Mouse (Mus musculus) small intestine, adult 2 months (tissue): Measurements from ENCODE around the gene Rassf8. TPM values are rescaled to one million over a fixed set of nuclear protein-coding genes. Genes with fewer than 3 reads are reported as not detected.

Source experiments
- H3K27ac ChIP-seq: fragments of 200-500 bp; 2 replicates; pipeline ENCODE4 v1.5.1; 2012; ENCODE audit warnings: low read depth, low read length, control low read depth, inconsistent platforms; ENCODE audit not compliant: insufficient read depth
- H3K27me3 ChIP-seq: fragments of 200-500 bp; 2 replicates; pipeline ENCODE4 v1.6.1; 2012; ENCODE audit warnings: mild to moderate bottlenecking, moderate library complexity, low read length, inconsistent platforms; ENCODE audit not compliant: control insufficient read depth, insufficient read depth
- H3K36me3 ChIP-seq: fragments of 200-500 bp; 2 replicates; pipeline ENCODE4 v1.6.1; 2012; ENCODE audit warnings: mild to moderate bottlenecking, low read length, control low read depth, inconsistent platforms; ENCODE audit not compliant: control insufficient read depth, insufficient read depth
- H3K4me1 ChIP-seq: fragments of 200-500 bp; 2 replicates; pipeline ENCODE4 v1.6.1; 2012; ENCODE audit warnings: low read length, inconsistent platforms, mixed read lengths; ENCODE audit not compliant: control insufficient read depth, insufficient read depth, insufficient read length
- H3K4me3 ChIP-seq: fragments of 200-500 bp; 2 replicates; pipeline ENCODE4 v1.5.1; 2012; ENCODE audit warnings: low read depth, mild to moderate bottlenecking, control low read depth, inconsistent platforms, low read length, moderate library complexity
- CTCF ChIP-seq: fragments of 200-500 bp; IDR thresholded peaks from 2 replicates; pipeline ENCODE4 v1.5.1; 2012; ENCODE audit warnings: low read depth, mild to moderate bottlenecking, control low read depth, inconsistent platforms, low read length, moderate library complexity, mixed read lengths; ENCODE audit not compliant: insufficient replicate concordance, insufficient read length; ENCODE audit errors: extremely low read depth
- POLR2A ChIP-seq: fragments of 200-500 bp; IDR thresholded peaks from 2 replicates; pipeline ENCODE4 v1.6.1; 2012; ENCODE audit warnings: low read depth, mild to moderate bottlenecking, control low read depth, inconsistent platforms, low read length, moderate library complexity
- WGBS: fragments of 180-500 bp; shearing (Covaris S2); methylation state at CpG from one replicate; pipeline ENCODE4 v1.1.7; 2018; 5-methylcytosine and 5-hydroxymethylcytosine counted together
- polyA plus RNA-seq: library from polyadenylated mRNA; depleted of rRNA; stranded (reverse); fragments of >200 nt; gene quantifications from 2 replicates; pipeline ENCODE4 v1.2.3, GENCODE M21; 2012

Rassf8 gene
- polyA plus RNA-seq, 1 experiment: 1.1 TPM

DNA sequence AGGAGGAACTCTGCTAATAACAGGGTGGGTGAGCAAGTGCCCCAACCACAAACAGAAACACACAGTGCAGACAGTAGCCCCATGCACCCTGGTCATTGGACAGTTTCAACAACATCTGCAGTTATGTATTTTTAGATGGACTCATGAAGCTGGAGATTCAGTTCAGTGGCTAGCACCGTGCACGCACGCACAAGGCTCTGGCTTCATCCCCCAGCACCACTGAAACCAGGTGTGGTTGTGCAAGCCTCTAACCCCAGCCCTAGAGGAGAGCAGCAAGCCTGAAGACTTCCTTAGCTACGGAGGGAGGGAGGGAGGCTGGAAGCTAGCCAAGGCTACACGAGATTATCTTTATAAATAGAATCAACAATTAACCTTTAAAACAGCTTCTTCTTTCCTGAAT lies 99.1 kb downstream of the Rassf8 start:
- 31% methylated on average over 5 of the region's 5 CpGs for WGBS
- Histone ChIP-seq H3K36me3 (no peaks in the 10 kb centered on the region), H3K4me1 (no peaks in the 10 kb centered on the region), H3K27me3 (no peaks in the 10 kb centered on the region), H3K27ac (no peak overlapping the region), H3K4me3 (no peak overlapping the region)
- TF ChIP-seq CTCF (no peak), POLR2A (no peak)

DNA sequence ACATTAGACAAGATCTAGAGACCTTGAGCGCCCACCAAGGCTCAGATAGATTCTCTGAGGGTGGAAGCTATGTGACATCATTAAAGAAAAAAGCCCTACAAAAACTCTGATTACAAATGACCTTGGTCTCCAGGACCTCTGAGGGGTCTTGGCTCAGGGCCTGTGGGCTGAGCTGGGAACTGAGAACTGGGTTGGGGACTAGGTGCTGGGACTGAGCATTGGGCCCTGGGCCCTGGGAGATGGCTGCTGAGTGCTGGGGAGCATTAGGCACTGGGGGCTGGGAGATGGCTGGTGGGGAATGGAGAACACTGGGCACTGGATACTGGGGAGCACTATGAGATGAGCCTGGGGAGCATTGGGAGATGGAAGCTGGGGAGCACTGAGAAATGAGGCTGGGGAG lies 99.5 kb downstream of the Rassf8 start:
- H3K4me1 ChIP-seq: no peaks in the 10 kb centered on the region
- no peaks in the 10 kb centered on the region for H3K27me3 ChIP-seq
- H3K4me3 ChIP-seq: no peak overlapping the region
- no peak for TF ChIP-seq CTCF
- TF ChIP-seq POLR2A: no peak
- WGBS: 68% methylated on average over 1 of the region's 1 CpGs
- no peak overlapping the region for H3K27ac ChIP-seq
- H3K36me3 ChIP-seq: no peaks in the 10 kb centered on the region

DNA sequence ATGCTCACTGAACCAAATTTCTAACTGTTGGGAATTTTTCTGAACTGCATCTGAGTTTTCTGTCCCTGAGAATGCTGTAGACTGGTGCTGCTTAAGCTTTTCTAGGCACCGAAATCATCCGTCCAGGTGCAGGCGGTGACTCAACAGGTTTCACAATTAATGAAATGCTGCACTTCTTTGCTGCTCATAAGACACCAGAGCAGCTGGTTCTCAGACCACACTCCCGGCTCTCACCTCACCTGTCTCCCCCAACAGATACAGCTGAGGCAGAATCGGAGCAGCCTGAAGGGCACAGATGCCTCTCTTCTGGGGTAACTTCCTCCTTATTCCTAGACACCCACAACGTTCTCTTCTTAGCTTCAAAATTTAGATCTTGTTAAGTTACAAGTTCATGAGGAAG lies 100.4 kb downstream of the Rassf8 start:
- Histone ChIP-seq H3K4me1 (no peaks in the 10 kb centered on the region), H3K27ac (no peak overlapping the region), H3K36me3 (no peaks in the 10 kb centered on the region), H3K27me3 (no peaks in the 10 kb centered on the region), H3K4me3 (no peak overlapping the region)
- WGBS: 71% methylated on average over 6 of the region's 6 CpGs
- TF ChIP-seq POLR2A (no peak), CTCF (no peak)

DNA sequence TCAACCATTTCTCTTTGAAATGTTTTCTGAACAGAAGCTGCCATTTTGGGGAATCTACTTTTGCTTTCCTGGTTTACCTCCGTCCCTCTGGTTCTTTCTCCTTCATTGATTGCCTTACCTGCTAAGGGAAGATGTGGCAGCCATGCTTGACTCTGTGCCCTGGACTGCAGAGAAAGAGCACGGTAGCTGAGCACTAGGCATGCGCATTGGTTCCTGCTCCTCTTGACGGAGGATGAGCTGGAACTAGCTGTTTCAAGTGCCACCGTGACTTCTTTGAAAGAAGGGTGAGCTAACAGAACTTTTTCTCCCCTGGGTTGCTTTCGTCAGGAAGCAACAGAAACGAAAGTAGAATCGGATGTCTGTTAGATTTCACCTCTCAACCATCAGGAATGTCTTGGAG lies 101.1 kb downstream of the Rassf8 start:
- WGBS: 83% methylated on average over 8 of the region's 8 CpGs

DNA sequence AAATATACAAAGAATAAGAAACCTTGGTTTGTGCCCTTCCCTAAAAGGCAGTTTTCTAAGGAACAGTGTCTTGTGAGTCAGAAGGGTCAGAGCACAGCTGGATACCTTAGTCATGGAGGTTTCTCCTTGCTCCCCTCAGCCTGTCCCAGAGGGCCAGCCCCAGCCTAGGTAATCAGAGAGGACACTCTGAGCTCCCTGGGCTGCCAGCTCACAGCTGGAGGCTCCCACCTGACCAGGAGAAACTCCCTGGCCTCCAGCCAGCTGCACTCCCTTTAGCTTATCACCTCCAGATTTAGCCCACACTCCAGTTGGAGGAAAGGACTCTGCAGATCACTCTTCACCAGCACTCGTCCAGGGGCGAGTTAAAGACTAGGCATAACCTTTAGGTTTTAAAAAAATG lies 104.2 kb downstream of the Rassf8 start:
- Histone ChIP-seq H3K4me3 (no peak overlapping the region), H3K4me1 (no peaks in the 10 kb centered on the region), H3K27ac (no peak overlapping the region), H3K36me3 (no peaks in the 10 kb centered on the region), H3K27me3 (no peaks in the 10 kb centered on the region)
- TF ChIP-seq POLR2A (no peak), CTCF (no peak)
- 26% methylated on average over 2 of the region's 2 CpGs for whole genome bisulfite sequencing

More for the DNA sequence above, 101.1 kb downstream of the Rassf8 start:
- Histone ChIP-seq H3K4me3 (no peak overlapping the region), H3K4me1 (no peaks in the 10 kb centered on the region), H3K27ac (no peak overlapping the region), H3K27me3 (no peaks in the 10 kb centered on the region), H3K36me3 (no peaks in the 10 kb centered on the region)
- TF ChIP-seq POLR2A (no peak), CTCF (no peak)

DNA sequence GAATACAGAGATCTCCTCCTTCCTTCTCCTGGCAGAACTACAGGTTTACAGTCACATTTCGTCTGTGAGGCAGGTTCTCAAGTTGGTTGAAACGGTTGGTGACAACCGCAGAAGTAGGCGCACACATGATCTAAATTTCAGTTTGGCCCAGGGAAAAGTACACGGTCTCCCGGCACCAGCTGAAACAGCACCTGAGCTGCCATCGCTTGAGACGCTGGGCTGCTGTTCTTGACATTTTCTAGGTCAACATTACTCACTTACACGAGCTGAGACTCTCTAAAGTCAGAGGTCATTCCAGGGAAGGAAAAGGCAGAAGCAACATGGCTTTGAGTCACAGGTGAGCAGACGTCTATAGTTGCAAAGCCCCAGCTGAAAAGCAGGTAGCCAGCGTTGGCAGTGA lies 105.4 kb downstream of the Rassf8 start:
- no peaks in the 10 kb centered on the region for H3K36me3 ChIP-seq
- no peak overlapping the region for H3K27ac ChIP-seq
- TF ChIP-seq CTCF (no peak), POLR2A (no peak)
- H3K4me1 ChIP-seq: no peaks in the 10 kb centered on the region
- WGBS: 72% methylated on average over 11 of the region's 11 CpGs
- H3K4me3 ChIP-seq: no peak overlapping the region
- no peaks in the 10 kb centered on the region for H3K27me3 ChIP-seq

DNA sequence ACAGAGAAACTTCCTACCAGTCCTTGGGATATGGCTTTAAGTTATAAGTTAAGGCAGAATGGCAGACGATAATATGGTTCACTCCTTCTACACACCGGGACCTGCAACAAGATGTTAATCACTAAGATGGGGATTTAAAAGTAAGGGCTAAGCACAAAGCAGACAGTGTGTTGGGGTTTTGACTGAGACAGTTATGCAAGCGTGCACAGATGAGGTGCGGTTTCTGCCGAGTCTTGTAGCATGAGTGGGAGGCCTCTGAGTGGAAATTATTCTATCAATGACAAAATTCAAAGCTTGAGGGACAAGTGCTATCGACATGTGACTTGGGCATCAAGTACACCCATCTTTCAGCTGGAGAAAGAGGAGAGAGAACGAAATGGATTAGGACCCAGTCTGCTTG lies 106.2 kb downstream of the Rassf8 start:
- 90% methylated on average over 7 of the region's 7 CpGs for WGBS
- H3K4me3 ChIP-seq: no peak overlapping the region
- H3K27me3 ChIP-seq: no peaks in the 10 kb centered on the region
- TF ChIP-seq CTCF (no peak), POLR2A (no peak)
- no peak overlapping the region for H3K27ac ChIP-seq
- no peaks in the 10 kb centered on the region for H3K4me1 ChIP-seq
- H3K36me3 ChIP-seq: no peaks in the 10 kb centered on the region

DNA sequence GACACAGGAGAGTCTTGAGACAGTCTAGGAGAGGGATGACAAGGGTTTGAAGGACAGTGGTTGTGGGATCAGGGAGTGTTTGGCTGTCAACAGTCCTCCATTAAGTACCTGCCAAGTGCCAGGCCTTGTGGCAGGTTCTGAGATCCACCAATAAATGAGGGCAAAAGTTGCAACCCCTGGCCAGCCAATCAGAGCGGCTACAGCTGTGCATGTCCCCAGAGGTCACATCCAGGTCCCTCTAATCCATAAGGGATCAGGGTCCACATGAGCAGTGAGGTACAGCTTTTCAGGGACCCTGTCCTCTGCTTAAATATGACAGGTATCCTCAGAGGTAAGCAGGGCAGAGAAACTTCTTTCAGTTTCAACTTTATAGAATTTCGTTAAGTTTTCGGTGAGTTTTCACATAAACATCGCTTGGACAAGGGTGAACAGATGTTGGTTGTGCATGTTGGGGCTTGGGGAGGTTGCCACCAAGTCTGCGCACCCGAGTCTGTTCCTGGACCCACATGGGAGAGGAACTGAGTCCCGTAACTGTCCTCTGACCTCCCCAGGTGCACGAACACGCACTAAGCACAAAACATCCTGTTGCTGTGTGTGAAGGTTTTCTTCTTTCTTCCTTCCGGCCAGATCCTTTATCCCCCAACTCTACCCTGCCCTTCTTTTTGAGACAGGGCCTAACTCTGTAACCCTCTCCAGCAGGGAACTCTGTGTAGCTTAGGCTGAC lies 107.0 kb downstream of the Rassf8 start:
- TF ChIP-seq CTCF: no peak
- no peak for TF ChIP-seq POLR2A
- no peaks in the 10 kb centered on the region for H3K36me3 ChIP-seq
- no peaks in the 10 kb centered on the region for H3K4me1 ChIP-seq
- H3K27ac ChIP-seq: no peak overlapping the region
- 82% methylated on average over 10 of the region's 10 CpGs for WGBS
- H3K4me3 ChIP-seq: no peak overlapping the region
- no peaks in the 10 kb centered on the region for H3K27me3 ChIP-seq
